Mouse (Mus musculus) liver, adult 2 months (tissue): Measurements from ENCODE around the gene Hoxc9.

Experiments used
- CTCF ChIP-seq: fragments of 200-500 bp; IDR thresholded peaks from 2 replicates; pipeline ENCODE4 v1.5.1; 2011; ENCODE audit warnings: low read depth, low read length, control low read depth
- POLR2A ChIP-seq: fragments of 200-500 bp; IDR thresholded peaks from 2 replicates; pipeline ENCODE4 v1.6.1; 2011; ENCODE audit warnings: low read length, control low read depth; ENCODE audit not compliant: insufficient read depth; ENCODE audit errors: extremely low read depth

- TF ChIP-seq CTCF (no peak), POLR2A (no peak)
Observed at GRCm38 (mm10) chr15:102976171-102976570, at the start of gene Hoxc9.
